Comparison of ENCODE assay signal across 18 mouse cellular contexts in the genomic region with DNA sequence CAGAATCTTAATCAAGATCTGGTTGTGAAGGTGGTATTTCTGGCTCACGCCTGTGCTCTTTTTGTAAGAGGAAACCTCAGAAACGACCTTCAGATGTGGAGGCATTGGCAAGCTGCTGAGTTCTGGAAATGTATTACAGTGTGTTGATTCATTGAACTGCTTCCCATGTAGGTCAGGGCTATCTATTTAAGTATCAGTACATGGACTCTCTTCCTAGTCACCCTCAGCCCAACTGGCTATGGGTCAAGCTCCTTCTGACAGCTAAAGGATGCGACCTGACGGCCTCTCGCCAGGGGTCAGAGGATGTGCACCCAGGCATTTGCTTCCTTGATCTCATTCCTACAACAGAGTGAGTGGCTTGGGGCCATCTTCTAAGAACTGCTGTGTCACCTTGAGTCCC. TPM values are rescaled to one million over a fixed set of nuclear protein-coding genes. Genes with fewer than 3 reads are reported as not detected.
A peak's percentile ranks its signal among the peaks of the same experiment; 100 is the strongest.
DNase-seq lines count a peak whose midpoint lies in the region; ATAC-seq lines count a peak whose summit lies in the region.
"Had no signal": no experiment of that assay in that cellular context is flagged by ENCODE, and none has a peak within 500 bp of the region (broad histone marks: within the 10 kb centered on the region; RNA-seq: fewer than 3 reads in every experiment).

No protein-coding gene starts in this region.

- WGBS in kidney, embryonic 15.5 days = 63% methylated on average over 5 of the region's 5 CpGs
- 88% methylated on average over 5 of the region's 5 CpGs for WGBS in midbrain, embryonic 14.5 days

- intact Hi-C loops in heart, postnatal 10 days (cut with DNase I) = no loop called here

- H3K4me1 ChIP-seq in kidney, embryonic 15.5 days = peaks cover 69% of the 10 kb centered on the region
- H3K4me1 ChIP-seq in midbrain, embryonic 14.5 days (ENCODE audit: control insufficient read depth, insufficient read depth, low read length) = 0 out of 2 replicates have a peak, but pooled peaks cover 12% of the 10 kb centered on the region

- H3K9ac ChIP-seq in kidney, embryonic 15.5 days = no peak overlapping the region
- H3K9ac ChIP-seq in midbrain, embryonic 14.5 days (replicated peaks; ENCODE audit: low read length) = no peak overlapping the region
- H3K9ac ChIP-seq: forebrain, embryonic 12.5 days; hindbrain, embryonic 15.5 days; limb, embryonic 15.5 days had no signal

- ATAC-seq in kidney, embryonic 15.5 days (replicated peaks; ENCODE audit: low FRiP score) = no peak
- ATAC-seq in midbrain, embryonic 14.5 days (ENCODE audit: low FRiP score, low TSS enrichment) = no peak
- ATAC-seq: intestine, postnatal 0 days had no signal

- H3K4me3 ChIP-seq in kidney, embryonic 15.5 days (replicated peaks) = no peak overlapping the region
- no peak overlapping the region for H3K4me3 ChIP-seq in midbrain, embryonic 14.5 days (replicated peaks; ENCODE audit: low read depth, low read length)
- H3K4me3 ChIP-seq: forebrain, embryonic 12.5 days; hindbrain, embryonic 15.5 days; limb, embryonic 15.5 days had no signal

- H3K36me3 ChIP-seq in kidney, embryonic 15.5 days = 0 out of 2 replicates have a peak, but pooled peaks cover 3% of the 10 kb centered on the region
- no peaks in the 10 kb centered on the region for H3K36me3 ChIP-seq in midbrain, embryonic 14.5 days (ENCODE audit: control insufficient read depth, insufficient read depth, low read length)
- H3K36me3 ChIP-seq: hindbrain, embryonic 15.5 days; limb, embryonic 15.5 days had no signal

- no peaks in the 10 kb centered on the region for H3K27me3 ChIP-seq in kidney, embryonic 15.5 days
- no peaks in the 10 kb centered on the region for H3K27me3 ChIP-seq in midbrain, embryonic 14.5 days (ENCODE audit: control insufficient read depth, insufficient read depth, low read length)
- H3K27me3 ChIP-seq: forebrain, embryonic 12.5 days; hindbrain, embryonic 15.5 days had no signal

- no peaks in the 10 kb centered on the region for H3K9me3 ChIP-seq in kidney, embryonic 15.5 days (replicated peaks)
- no peaks in the 10 kb centered on the region for H3K9me3 ChIP-seq in midbrain, embryonic 14.5 days (ENCODE audit: control insufficient read depth, low read length)
- H3K9me3 ChIP-seq: forebrain, embryonic 12.5 days; hindbrain, embryonic 15.5 days; limb, embryonic 15.5 days had no signal

- DNase-seq in heart, adult 11 months = peak; percentile 96
- DNase-seq in heart, postnatal 10 days = no peak
- DNase-seq in kidney, adult 8-10 months = peak; percentile 81 to 87
- peak; percentile 46 for DNase-seq in adrenal gland, postnatal 25 days
- DNase-seq in naive thymus-derived CD4-positive, alpha-beta T cell, adult 2 months (ENCODE audit: low read depth) = peak; percentile 34
- DNase-seq in left cerebral cortex, adult 18-20 months (ENCODE audit: low spot score in 2 of 2) = no peak
- DNase-seq in midbrain, embryonic 14.5 days = no peak
- DNase-seq: cerebellum, adult 11-12 months; cerebellum, postnatal 36 days; lung, adult 18-20 months; lung, postnatal 36 days; thymus, postnatal 36 days had no signal

- H3K4me2 ChIP-seq in kidney, embryonic 15.5 days = no peak overlapping the region
- no peak overlapping the region for H3K4me2 ChIP-seq in midbrain, embryonic 14.5 days (ENCODE audit: low read length)
- H3K4me2 ChIP-seq: forebrain, embryonic 12.5 days; hindbrain, embryonic 15.5 days; limb, embryonic 15.5 days; midbrain, embryonic 11.5 days had no signal

- no peak overlapping the region for H3K27ac ChIP-seq in kidney, embryonic 15.5 days
- H3K27ac ChIP-seq in midbrain, embryonic 14.5 days (replicated peaks; ENCODE audit: low read depth, low read length) = no peak overlapping the region
- H3K27ac ChIP-seq: forebrain, embryonic 12.5 days; hindbrain, embryonic 15.5 days; limb, embryonic 15.5 days had no signal

RNA-seq across cellular contexts. Expression of a gene that starts 45.3 kb away (rescaled TPM):
- 10 to 100 TPM; 95.3 to 98.2 TPM for total RNA-seq in heart, postnatal 10 days (2021)
- polyA plus RNA-seq in kidney, embryonic 15.5 days (2015; fragmentation: Nextera tagmentation; extraction: Ambion mirVana) = 69.9 and 74.6 TPM in 2 replicates
- 166 and 179 TPM in 2 replicates for total RNA-seq in adrenal gland, postnatal 25 days (2021)
- total RNA-seq in left cerebral cortex, adult 18-20 months (2021) = 10 to 100 TPM; 24.9 to 25.2 TPM
- 15.9 and 21.6 TPM in 2 replicates for polyA plus RNA-seq in midbrain, embryonic 14.5 days (2014; fragmentation: Nextera tagmentation; extraction: Ambion mirVana)

Comparison
In these comparisons a context has a peak if more than half of its experiments do, and no peak if none do; other contexts are left out.
1. DNase-seq: peak in heart, adult 11 months (single experiment), kidney, adult 8-10 months (2 of 2), adrenal gland, postnatal 25 days (single experiment) and naive thymus-derived CD4-positive, alpha-beta T cell, adult 2 months (single experiment); none in heart, postnatal 10 days (0 of 2), left cerebral cortex, adult 18-20 months (0 of 2) and midbrain, embryonic 14.5 days (single experiment).